Mouse (Mus musculus) intestine, postnatal 0 days (tissue): ENCODE data around the gene Pbld1. TPM values are rescaled to one million over a fixed set of nuclear protein-coding genes. Genes with fewer than 3 reads are reported as not detected.

Source experiments
- ATAC-seq: fragments of 200-750 bp; cut with Nextera tagmentation; 2 replicates; pipeline ENCODE4 v1.8.0; 2017; ENCODE audit warnings: mild to moderate bottlenecking, moderate TSS enrichment, moderate library complexity
- H3K27ac ChIP-seq: fragments of 300-500 bp; sonication (generic); 2 replicates; pipeline ENCODE4 v1.5.1; 2014; ENCODE audit warnings: mild to moderate bottlenecking, low read depth, low read length, moderate library complexity
- H3K27me3 ChIP-seq: fragments of 300-500 bp; sonication (generic); replicated peaks from 2 replicates; pipeline ENCODE4 v1.6.1; 2014; ENCODE audit warnings: low read length, mixed read lengths; ENCODE audit not compliant: control insufficient read depth, insufficient read depth
- H3K36me3 ChIP-seq: fragments of 300-500 bp; sonication (generic); 2 replicates; pipeline ENCODE4 v1.6.1; 2014; ENCODE audit warnings: mild to moderate bottlenecking, moderate library complexity; ENCODE audit not compliant: control insufficient read depth, insufficient read depth
- H3K4me1 ChIP-seq: fragments of 300-500 bp; sonication (generic); replicated peaks from 2 replicates; pipeline ENCODE4 v1.6.1; 2014; ENCODE audit warnings: antibody characterized with exemption, low read length, mixed read lengths; ENCODE audit not compliant: control insufficient read depth, insufficient read depth
- H3K4me2 ChIP-seq: fragments of 300-500 bp; sonication (generic); replicated peaks from 2 replicates; pipeline ENCODE4 v1.6.1; 2014; ENCODE audit warnings: low read depth, mild to moderate bottlenecking, moderate library complexity
- H3K4me3 ChIP-seq: fragments of 300-500 bp; sonication (generic); 2 replicates; pipeline ENCODE4 v1.5.1; 2014; ENCODE audit warnings: low read depth, low read length
- H3K9ac ChIP-seq: fragments of 300-500 bp; sonication (generic); 2 replicates; pipeline ENCODE4 v1.6.1; 2014; ENCODE audit warnings: mild to moderate bottlenecking, low read depth, low read length
- H3K9me3 ChIP-seq: fragments of 300-500 bp; sonication (generic); 2 replicates; pipeline ENCODE4 v1.6.1; 2016; ENCODE audit warnings: mixed run types; ENCODE audit not compliant: control insufficient read depth
- CTCF ChIP-seq: sonication (generic); IDR thresholded peaks from 2 replicates; pipeline ENCODE4 v1.5.1; 2016; ENCODE audit warnings: low read depth, mild to moderate bottlenecking, control low read depth, antibody characterized with exemption, moderate library complexity
- WGBS: fragments of 180-500 bp; shearing (Covaris S2); extraction: QIAGEN DNeasy Blood & Tissue Kit; methylation state at CpG from one replicate; pipeline ENCODE4 v1.1.7; 2014; 5-methylcytosine and 5-hydroxymethylcytosine counted together
- polyA plus RNA-seq: library from polyadenylated mRNA; unstranded; fragments of >200 nt; fragmentation: Nextera tagmentation; extraction: Ambion mirVana; gene quantifications from 2 replicates; pipeline ENCODE4 v1.2.1, GENCODE M21; 2015

The Pbld1 gene
- polyA plus RNA-seq, 1 experiment from 2014 or later = 2.1 TPM

- no peaks in the 10 kb centered on the region for H3K9me3 ChIP-seq
- no peak for TF ChIP-seq CTCF
- H3K4me3 ChIP-seq = no peak overlapping the region
- 0 out of 2 replicates have a peak overlapping the region, but pooled peaks have one; percentile 21 for H3K4me2 ChIP-seq
- no peak overlapping the region for H3K9ac ChIP-seq
- ATAC-seq = no peak
- 42% methylated on average over 12 of the region's 12 CpGs for WGBS
- no peaks in the 10 kb centered on the region for H3K4me1 ChIP-seq
- no peak overlapping the region for H3K27ac ChIP-seq
- H3K36me3 ChIP-seq = no peaks in the 10 kb centered on the region
- no peaks in the 10 kb centered on the region for H3K27me3 ChIP-seq
These were observed 1.3 kb downstream of the Pbld1 start for GRCm38 (mm10) chr10:63061266-63061665.

GRCm38 (mm10) chr10:63062696-63063095 lies 2.7 kb downstream of the Pbld1 start:
- Histone ChIP-seq H3K27me3 (no peaks in the 10 kb centered on the region), H3K9me3 (no peaks in the 10 kb centered on the region), H3K4me3 (no peak overlapping the region), H3K4me1 (no peaks in the 10 kb centered on the region), H3K9ac (no peak overlapping the region), H3K4me2 (no peak overlapping the region), H3K27ac (no peak overlapping the region), H3K36me3 (no peaks in the 10 kb centered on the region)
- 89% methylated on average over 5 of the region's 5 CpGs for WGBS
- ATAC-seq = no peak
- no peak for TF ChIP-seq CTCF

DNA sequence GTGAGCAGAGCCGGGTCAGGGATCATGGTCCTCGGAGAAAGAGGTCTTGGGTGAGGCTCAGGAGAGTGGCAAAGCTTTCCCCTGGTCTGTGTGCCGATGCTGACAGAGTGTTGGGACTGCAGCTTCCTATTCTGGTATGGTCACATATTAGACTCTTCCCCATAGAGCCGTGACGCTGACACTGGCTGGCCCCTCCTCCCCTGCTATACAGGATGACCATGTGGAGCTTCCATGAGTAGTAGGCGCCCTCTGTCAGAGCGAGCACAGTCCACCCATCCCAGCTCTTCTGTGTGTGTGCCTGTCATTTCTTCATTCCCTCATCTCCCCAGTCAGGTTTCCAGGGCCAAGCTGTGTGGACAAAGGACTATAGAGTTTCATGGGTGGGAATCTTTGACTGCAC lies 3.4 kb downstream of the Pbld1 start:
- no peak overlapping the region for H3K4me2 ChIP-seq
- no peak overlapping the region for H3K4me3 ChIP-seq
- no peak overlapping the region for H3K27ac ChIP-seq
- H3K36me3 ChIP-seq = no peaks in the 10 kb centered on the region
- H3K27me3 ChIP-seq = no peaks in the 10 kb centered on the region
- no peak overlapping the region for H3K9ac ChIP-seq
- H3K4me1 ChIP-seq = no peaks in the 10 kb centered on the region
- H3K9me3 ChIP-seq = no peaks in the 10 kb centered on the region
- WGBS = 84% methylated on average over 7 of the region's 7 CpGs
- TF ChIP-seq CTCF = no peak
- no peak for ATAC-seq

- H3K27ac ChIP-seq = no peak overlapping the region
- H3K9ac ChIP-seq = no peak overlapping the region
- no peaks in the 10 kb centered on the region for H3K9me3 ChIP-seq
- H3K36me3 ChIP-seq = no peaks in the 10 kb centered on the region
- no peaks in the 10 kb centered on the region for H3K4me1 ChIP-seq
- WGBS = 79% methylated on average over 9 of the region's 9 CpGs
- no peak for ATAC-seq
- no peak overlapping the region for H3K4me3 ChIP-seq
- TF ChIP-seq CTCF = no peak
- H3K27me3 ChIP-seq = no peaks in the 10 kb centered on the region
- no peak overlapping the region for H3K4me2 ChIP-seq
These were observed 4.6 kb downstream of the Pbld1 start for GRCm38 (mm10) chr10:63064516-63064915.

DNA sequence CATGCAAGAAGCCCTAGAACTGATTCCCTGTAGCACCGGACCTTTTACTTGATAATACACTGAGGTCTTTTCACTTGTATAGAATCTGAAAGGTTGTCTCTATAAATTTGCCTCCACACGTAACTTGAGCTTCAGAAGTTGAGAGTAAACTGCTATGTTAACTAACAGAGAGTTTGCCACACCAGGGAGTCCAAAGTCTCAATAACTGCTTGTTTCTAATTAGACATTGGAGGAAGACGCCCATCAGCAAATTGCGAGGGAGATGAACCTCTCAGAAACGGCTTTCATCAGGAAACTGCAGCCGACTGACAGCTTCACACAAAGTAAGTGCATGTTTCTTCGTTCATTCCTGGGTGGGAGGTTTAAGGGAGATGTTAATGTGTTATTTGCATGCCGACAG lies 5.6 kb downstream of the Pbld1 start:
- Histone ChIP-seq H3K4me1 (no peaks in the 10 kb centered on the region), H3K27ac (no peak overlapping the region), H3K36me3 (no peaks in the 10 kb centered on the region), H3K9me3 (no peaks in the 10 kb centered on the region), H3K27me3 (no peaks in the 10 kb centered on the region), H3K4me2 (peak overlapping the region; percentile 47), H3K4me3 (no peak overlapping the region), H3K9ac (no peak overlapping the region)
- 0 out of 2 replicates have a peak, but pooled peaks have one; percentile 23 for ATAC-seq
- no peak for TF ChIP-seq CTCF
- 42% methylated on average over 8 of the region's 8 CpGs for WGBS

- WGBS = 11% methylated on average over 5 of the region's 5 CpGs
- Histone ChIP-seq H3K27ac (no peak overlapping the region), H3K4me1 (no peaks in the 10 kb centered on the region), H3K9ac (no peak overlapping the region), H3K27me3 (no peaks in the 10 kb centered on the region), H3K36me3 (no peaks in the 10 kb centered on the region), H3K4me3 (no peak overlapping the region), H3K9me3 (no peaks in the 10 kb centered on the region), H3K4me2 (peak overlapping the region; percentile 47)
- TF ChIP-seq CTCF = peak; percentile 96
- peak; percentile 81 for ATAC-seq
These were observed 6.0 kb downstream of the Pbld1 start for GRCm38 (mm10) chr10:63065988-63066387.

GRCm38 (mm10) chr10:63086304-63086703 lies 26.3 kb downstream of the Pbld1 start:
- Histone ChIP-seq H3K27me3 (no peaks in the 10 kb centered on the region), H3K9ac (no peak overlapping the region), H3K4me3 (no peak overlapping the region), H3K4me1 (no peaks in the 10 kb centered on the region), H3K36me3 (no peaks in the 10 kb centered on the region), H3K9me3 (no peaks in the 10 kb centered on the region), H3K4me2 (no peak overlapping the region), H3K27ac (no peak overlapping the region)
- no peak for ATAC-seq
- no peak for TF ChIP-seq CTCF
- WGBS = 45% methylated on average over 10 of the region's 10 CpGs
